Mouse (Mus musculus) stomach, adult 2 months (tissue): ENCODE measurements around the gene Ndn. TPM values are rescaled to one million over a fixed set of nuclear protein-coding genes. Genes with fewer than 3 reads are reported as not detected.

ENCODE experiments used
- polyA plus RNA-seq: library from polyadenylated mRNA; depleted of rRNA; stranded (reverse); fragments of >200 nt; gene quantifications from 2 replicates; pipeline ENCODE4 v1.2.3, GENCODE M21; 2012; rRNA removed

Ndn gene
- 2.6 and 4.0 TPM in 2 replicates for polyA plus RNA-seq

GRCm38 (mm10) chr7:62346269-62346668 is at the start of gene Ndn:
TSS of gene Ndn (plus strand) at chr7:62346569.

GRCm38 (mm10) chr7:62376510-62377304 is 30.3 kb downstream of the Ndn start, which contains the start of gene Magel2:
TSS of gene Magel2 (plus strand) at chr7:62377010.

Other genes with a start within 250 kb of the Ndn start
- gene Magel2, start 30.4 kb downstream of the Ndn start, polyA plus RNA-seq = not detected in 2 replicates
- gene Mkrn3, start 73.6 kb downstream of the Ndn start, polyA plus RNA-seq = 0.38 and 0.45 TPM in 2 replicates
- 0.29 and 0.40 TPM in 2 replicates for gene Peg12, start 117.9 kb downstream of the Ndn start, polyA plus RNA-seq